Mouse (Mus musculus): ENCODE measurements around the gene Klhl3.

GRCm38 (mm10) chr13:58150442-58150841 lies 37.0 kb upstream of the Klhl3 start:
- TF ChIP-seq POLR2A (IDR thresholded peaks at IDR 0.05; ENCODE audit: borderline replicate concordance, insufficient read depth, low read length): no peak
- TF ChIP-seq CTCF (IDR thresholded peaks at IDR 0.05; ENCODE audit: borderline replicate concordance, insufficient read depth, low read depth, low read length): no peak

Measured in cerebellum, adult 2 months (tissue).